Mouse (Mus musculus) ZHBTc4 (cell line): Measurements from ENCODE around the gene Clpx.
"Not testable (repeated sequence)": the region's sequence is repeated elsewhere in the genome, so short reads cannot be mapped to it uniquely, and the experiment has no call there.

ENCODE experiments used
- DNase-seq: peaks from one replicate; pipeline ENCODE4 v3.0.0-alpha.2; 2011; ENCODE audit warnings: low read depth, low spot score

The Clpx gene

GRCm38 (mm10) chr9:65293973-65294715, at the start of gene Clpx:
TSS of gene Clpx (plus strand) at chr9:65294260.
- DNase-seq, result peak; percentile 100

- DNase-seq, result no peak
Measured at GRCm38 (mm10) chr9:65247502-65248376, 46.3 kb upstream of the Clpx start.

- DNase-seq, result no peak
Measured at GRCm38 (mm10) chr9:65248377-65248690, 45.7 kb upstream of the Clpx start.

GRCm38 (mm10) chr9:65252026-65252425, 42.0 kb upstream of the Clpx start:
- DNase-seq, result no peak

- peak; percentile 46 for DNase-seq
Measured at GRCm38 (mm10) chr9:65255906-65256600, 38.0 kb upstream of the Clpx start.

- peak; percentile 39 for DNase-seq
Measured at GRCm38 (mm10) chr9:65257218-65257910, 36.7 kb upstream of the Clpx start.

GRCm38 (mm10) chr9:65259366-65259765, 34.7 kb upstream of the Clpx start:
- DNase-seq, result no peak

GRCm38 (mm10) chr9:65261591-65262230, 32.3 kb upstream of the Clpx start:
- no peak for DNase-seq

GRCm38 (mm10) chr9:65262641-65263120, 31.4 kb upstream of the Clpx start:
- DNase-seq, result no peak

- DNase-seq, result no peak
Measured at GRCm38 (mm10) chr9:65264959-65265358, 29.1 kb upstream of the Clpx start, which contains the start of gene Cilp. TSS of gene Cilp (plus strand) at chr9:65265180.

GRCm38 (mm10) chr9:65267742-65268515, 26.1 kb upstream of the Clpx start:
- no peak for DNase-seq

GRCm38 (mm10) chr9:65273048-65273809, 20.8 kb upstream of the Clpx start:
- DNase-seq, result no peak

- DNase-seq, result peak; percentile 67
Measured at GRCm38 (mm10) chr9:65273873-65274272, 20.2 kb upstream of the Clpx start.

- DNase-seq, result peak; percentile 50
Measured at GRCm38 (mm10) chr9:65274851-65275250, 19.2 kb upstream of the Clpx start.

GRCm38 (mm10) chr9:65275810-65276530, 18.1 kb upstream of the Clpx start:
- no peak for DNase-seq

GRCm38 (mm10) chr9:65281536-65282151, 12.4 kb upstream of the Clpx start:
- peak; percentile 30 for DNase-seq

- peak; percentile 62 for DNase-seq
Measured at GRCm38 (mm10) chr9:65283301-65283700, 10.8 kb upstream of the Clpx start.

- not testable (repeated sequence) for DNase-seq
Measured at GRCm38 (mm10) chr9:65288252-65288651, 5.8 kb upstream of the Clpx start.
